Mouse (Mus musculus) c-Kit-positive CD71-negative TER-119-negative erythroid progenitor cells, embryonic 14.5 days (primary cell): Measurements from ENCODE around the gene Rasl12.

Source experiments
- DNase-seq: peaks from one replicate; pipeline ENCODE4 v3.0.0-alpha.2; 2013; ENCODE audit warnings: low read depth

Rasl12 gene

GRCm38 (mm10) chr9:65435671-65436301, 37.5 kb downstream of the Rasl12 start, which contains the start of gene Mtfmt:
Gene Mtfmt, plus strand, starts transcription at chr9:65435782.
- peak; percentile 98 for DNase-seq

DNA sequence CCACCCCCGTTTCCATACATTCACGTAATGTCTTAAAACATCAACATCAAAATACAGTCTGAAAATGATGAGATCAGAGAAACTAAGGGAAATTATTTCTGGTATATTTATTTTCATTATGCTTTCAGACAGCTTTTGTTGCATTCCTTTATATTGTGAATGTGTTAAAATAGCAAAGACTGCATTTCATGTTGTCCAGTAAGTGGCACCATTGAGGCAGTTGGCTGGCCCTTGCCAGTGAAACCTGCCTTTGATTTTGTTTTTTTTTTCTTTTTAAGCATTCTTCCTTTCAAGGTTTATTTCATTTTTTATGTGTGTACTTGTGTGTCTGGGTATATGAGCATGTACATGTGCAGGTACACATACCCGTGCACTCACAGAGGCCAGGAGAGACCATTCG, 46.4 kb downstream of the Rasl12 start:
- no peak for DNase-seq

DNA sequence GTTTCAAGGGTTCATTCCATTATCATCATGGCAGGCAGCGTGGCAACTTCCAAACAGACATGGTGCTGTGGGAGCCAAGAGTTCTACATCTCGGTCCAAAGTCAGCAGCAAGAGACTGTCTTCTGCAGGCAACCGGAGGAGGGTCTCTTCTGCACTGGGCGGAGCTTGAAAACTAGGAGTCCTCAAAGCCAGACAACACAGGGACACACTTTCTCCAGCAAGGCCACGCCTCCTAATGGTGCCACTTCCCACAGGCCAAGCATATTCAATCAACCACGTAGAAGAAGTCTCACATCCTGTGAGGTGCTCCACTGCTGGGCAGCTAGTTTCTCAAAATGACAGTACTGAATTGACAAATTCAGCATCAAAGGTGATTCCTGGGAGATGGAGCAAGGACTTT, 49.6 kb downstream of the Rasl12 start:
- DNase-seq, result no peak

GRCm38 (mm10) chr9:65458975-65459374, 60.7 kb downstream of the Rasl12 start:
- no peak for DNase-seq

GRCm38 (mm10) chr9:65460198-65460597, 61.9 kb downstream of the Rasl12 start:
- DNase-seq, result no peak

- DNase-seq, result peak; percentile 83
Measured at GRCm38 (mm10) chr9:65460732-65461442, 62.6 kb downstream of the Rasl12 start, which contains the start of gene Spg21. Gene Spg21, plus strand, starts transcription at chr9:65460947.

DNA sequence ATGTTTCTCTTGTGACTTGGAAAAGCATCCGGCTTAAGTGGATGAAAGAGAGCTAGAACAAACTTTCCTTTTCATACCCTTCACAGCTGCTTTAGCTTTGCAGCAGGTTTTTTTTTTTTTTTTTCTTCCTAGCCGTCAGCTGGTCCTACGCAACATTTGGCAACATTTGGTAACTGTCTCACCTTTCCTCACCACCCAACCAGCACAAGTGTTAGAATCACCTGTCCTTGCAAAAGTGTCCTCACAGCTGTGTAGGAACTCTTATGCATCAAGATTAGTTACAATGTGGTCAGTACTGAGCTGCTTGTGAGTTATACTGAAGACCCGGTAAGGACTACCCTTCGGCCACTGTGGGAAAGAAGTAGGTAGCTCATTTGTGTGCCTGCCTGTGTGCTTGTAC, 64.2 kb downstream of the Rasl12 start:
- DNase-seq, result no peak

- no peak for DNase-seq
Measured at GRCm38 (mm10) chr9:65464161-65464560, 65.9 kb downstream of the Rasl12 start.
